Mouse (Mus musculus) Patski (cell line): ENCODE measurements around the gene Fstl3. TPM values are rescaled to one million over a fixed set of nuclear protein-coding genes. Genes with fewer than 3 reads are reported as not detected.
A peak's percentile ranks its signal among the peaks of the same experiment; 100 is the strongest.
"Not testable (repeated sequence)": the region's sequence is repeated elsewhere in the genome, so short reads cannot be mapped to it uniquely, and the experiment has no call there.

Experiments
- ATAC-seq: fragments of 100-300 bp; one replicate; pipeline ENCODE4 v1.8.0; 2021
- CTCF ChIA-PET: fragments of 350-600 bp; sonication (Branson Sonifier 250); formaldehyde crosslinking; loops from one replicate; lab custom pipeline; 2022; ENCODE audit warnings: inconsistent platforms; lab: Charles Lee
- POLR2A ChIA-PET: fragments of 350-600 bp; sonication (Branson Sonifier 250); formaldehyde crosslinking; loops from one replicate; lab custom pipeline; 2022; ENCODE audit warnings: antibody characterized with exemption, inconsistent platforms; lab: Charles Lee
- DNase-seq: peaks from one replicate; pipeline ENCODE4 v3.0.0-alpha.2; 2011; ENCODE audit warnings: low read depth, low spot score
- H3K27me3 ChIP-seq: fragments of 371-371 bp; one replicate; pipeline ENCODE4 v1.5.1; 2021
- CTCF ChIP-seq: fragments of 100-300 bp; IDR thresholded peaks from one replicate; pipeline ENCODE4 v1.5.1; 2021
- in situ Hi-C: fragments of 300-500 bp; cut with MboI; formaldehyde crosslinking; loops from 3 replicates; pipeline ENCODE4 v1.11.1; 2018; ENCODE audit warnings: low pct_unique_long_range_greater_than_20kb, mixed read lengths
- polyA plus RNA-seq: library from polyadenylated mRNA; unstranded; gene quantifications from one replicate; pipeline ENCODE4 v1.2.3, GENCODE M21; 2021

Fstl3 gene
- polyA plus RNA-seq, 1 experiment from 2014 or later: 2.3 TPM

DNA sequence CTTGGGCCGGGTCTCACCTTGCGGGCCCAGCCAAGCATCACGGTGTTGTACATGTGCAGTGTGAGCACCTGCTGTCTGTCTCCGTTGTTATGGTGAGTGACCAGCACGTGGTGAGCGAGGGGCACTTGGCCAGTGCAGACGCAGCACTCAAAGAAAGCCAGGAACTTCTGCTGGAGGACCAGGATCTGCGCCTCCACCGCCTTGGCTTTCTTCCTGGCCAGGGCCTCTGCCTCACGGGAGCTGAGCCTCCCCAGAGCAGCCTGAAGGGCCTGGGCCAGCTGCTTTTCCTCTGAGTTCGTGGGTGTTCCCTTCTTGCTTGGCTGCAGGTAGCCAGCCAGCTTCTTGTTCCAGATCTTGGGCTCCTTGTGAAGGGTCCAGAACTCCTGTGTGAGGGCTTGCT lies 33.9 kb upstream of the Fstl3 start:
- ChIA-PET CTCF (interaction anchor here (1.7 kb wide), 1 partner anchor 10 kb away, joined by 4 read pairs; no protein-coding TSS in a partner anchor), POLR2A (no interaction called here)
- DNase-seq (no peak), ATAC-seq (no peak)
- TF ChIP-seq CTCF: no peak
- no peaks in the 10 kb centered on the region for H3K27me3 ChIP-seq
- in situ Hi-C loops: no loop called here

- POLR2A ChIA-PET: no interaction called here
- in situ Hi-C loops: no loop called here
- no peak for TF ChIP-seq CTCF
- ATAC-seq (no peak), DNase-seq (no peak)
- no peaks in the 10 kb centered on the region for H3K27me3 ChIP-seq
- CTCF ChIA-PET: interaction anchor here (1.5 to 1.7 kb wide), 2 partner anchors 10 to 18 kb away, joined by 3 to 4 read pairs; no protein-coding TSS in a partner anchor
Measured at GRCm38 (mm10) chr10:79743650-79744365, 33.3 kb upstream of the Fstl3 start.

DNA sequence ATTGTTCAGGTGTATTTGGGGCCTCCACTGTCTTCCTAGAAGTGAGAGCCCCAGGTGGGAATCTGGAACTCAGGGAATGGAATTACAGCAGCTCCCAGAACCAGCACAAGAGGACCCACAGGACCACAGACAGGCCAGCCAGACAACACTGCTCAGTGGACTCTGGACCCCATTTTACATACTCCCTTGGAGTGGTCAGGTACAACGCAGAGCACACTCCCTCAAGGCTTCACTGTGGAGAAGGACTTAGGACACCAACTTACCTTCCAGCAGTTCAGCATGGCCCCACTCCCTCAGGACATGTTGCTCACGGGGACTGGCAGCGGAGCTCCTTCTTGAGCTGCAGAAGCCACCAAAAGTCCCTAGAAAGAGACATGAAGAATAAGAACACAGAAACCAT lies 31.7 kb upstream of the Fstl3 start:
- DNase-seq (no peak), ATAC-seq (no peak)
- TF ChIP-seq CTCF: no peak
- H3K27me3 ChIP-seq: no peaks in the 10 kb centered on the region
- ChIA-PET POLR2A (interaction anchor here (0.9 kb wide), 1 partner anchor 22 kb away, joined by 3 read pairs; no protein-coding TSS in a partner anchor), CTCF (interaction anchor here (1.5 kb wide), 1 partner anchor 20 kb away, joined by 3 read pairs; no protein-coding TSS in a partner anchor)
- in situ Hi-C loops: no loop called here

DNA sequence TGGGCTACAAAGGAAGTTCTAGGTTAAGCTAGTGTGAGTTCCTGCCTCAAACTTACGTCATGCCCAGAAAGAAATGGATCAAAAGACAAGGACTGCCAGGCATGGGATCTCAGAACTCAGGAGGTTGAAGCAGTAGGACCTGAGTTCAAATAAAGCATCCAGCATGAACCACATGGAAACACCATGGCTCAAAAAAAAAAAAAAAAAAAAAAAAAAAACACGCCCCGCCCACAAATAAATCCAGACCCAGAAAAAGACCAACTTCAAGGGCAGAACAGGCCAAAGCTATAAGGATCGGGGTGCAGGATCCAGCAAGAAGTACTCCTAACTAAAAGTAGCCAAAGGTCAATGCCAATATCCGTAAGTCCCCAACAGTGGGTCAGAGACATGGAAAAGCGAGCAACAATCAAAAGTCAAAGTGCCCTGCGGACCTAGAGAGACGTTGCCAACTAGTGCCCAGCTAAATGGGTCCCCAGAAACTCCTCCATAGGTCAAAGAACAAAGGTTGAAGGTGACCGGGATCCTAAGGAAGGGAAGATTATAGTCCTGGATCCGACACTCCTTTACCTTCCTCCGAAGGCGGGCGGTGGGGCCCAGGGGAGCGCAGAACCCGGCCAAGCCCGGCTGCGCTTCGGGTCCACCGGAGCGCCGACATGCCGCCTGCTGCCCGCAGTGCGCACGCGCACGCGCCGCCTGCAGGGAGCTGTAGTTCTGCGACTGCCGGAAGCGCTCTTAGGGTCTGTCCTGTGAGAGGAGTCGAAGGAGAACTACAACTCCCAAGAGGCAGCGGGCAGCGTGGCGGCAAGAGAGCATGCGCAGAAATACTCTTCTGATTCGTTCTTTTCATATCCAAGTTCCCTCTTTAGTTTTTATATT lies 30.9 kb upstream of the Fstl3 start, which contains the start of gene Polrmt:
TSS of gene Polrmt (minus strand) at position 684 of the 876 bp plus-strand sequence.
- TF ChIP-seq CTCF: no peak
- no peaks in the 10 kb centered on the region for H3K27me3 ChIP-seq
- ATAC-seq (peak; percentile 93), DNase-seq (peak; percentile 77)
- CTCF ChIA-PET: no interaction called here
- POLR2A ChIA-PET: interaction anchor here (0.9 to 3.6 kb wide), 2 partner anchors 13 to 21 kb away, joined by 3 to 10 read pairs; no protein-coding TSS in a partner anchor
- in situ Hi-C loops: no loop called here

DNA sequence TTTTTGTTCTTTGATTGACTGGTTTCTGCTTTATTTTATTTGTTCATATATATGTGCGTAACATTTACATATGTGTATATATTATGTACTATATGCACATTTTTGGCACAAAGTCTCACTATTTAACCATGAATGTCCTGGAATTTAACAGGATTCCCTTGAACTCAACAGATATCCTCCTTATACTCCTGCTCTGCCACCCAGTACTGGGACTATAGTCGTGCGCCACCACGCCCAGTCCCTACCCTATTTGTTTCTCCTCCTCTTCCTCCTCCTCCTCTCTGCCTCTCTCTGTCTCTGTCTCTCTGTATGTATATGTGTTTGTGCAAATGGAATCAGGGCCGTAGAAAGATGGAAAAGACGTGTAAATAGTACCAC lies 30.3 kb upstream of the Fstl3 start:
- ChIA-PET POLR2A (interaction anchor here (3.6 kb wide), 1 partner anchor 12 kb away, joined by 10 read pairs; no protein-coding TSS in a partner anchor), CTCF (interaction anchor here (2.8 kb wide), 1 partner anchor 15 kb away, joined by 7 read pairs; no protein-coding TSS in a partner anchor)
- DNase-seq (no peak), ATAC-seq (no peak)
- in situ Hi-C loops: no loop called here
- H3K27me3 ChIP-seq: no peaks in the 10 kb centered on the region
- no peak for TF ChIP-seq CTCF

DNA sequence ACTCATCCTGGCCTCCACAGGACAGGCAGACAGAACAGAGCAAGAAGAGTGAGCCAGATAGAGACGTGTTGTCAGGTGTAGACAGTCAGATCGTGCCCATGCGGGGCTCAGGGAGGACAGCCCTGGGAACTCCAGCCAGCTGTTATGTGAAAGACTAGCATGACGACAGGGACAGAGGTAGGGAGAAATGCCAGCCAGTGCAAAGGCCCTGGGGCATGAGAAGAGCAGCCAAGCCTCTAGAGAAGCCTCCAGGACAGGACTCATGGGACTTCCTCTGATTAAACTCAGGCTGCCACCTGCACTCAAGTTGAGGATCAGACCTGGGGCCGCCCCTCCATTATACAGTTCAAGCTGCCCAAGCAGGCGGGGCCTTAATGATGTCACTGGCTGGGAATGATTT lies 28.6 kb upstream of the Fstl3 start:
- in situ Hi-C loops: no loop called here
- TF ChIP-seq CTCF: no peak
- H3K27me3 ChIP-seq: no peaks in the 10 kb centered on the region
- no peak for DNase-seq
- no peak for ATAC-seq
- ChIA-PET POLR2A (interaction anchor here (0.8 to 3.6 kb wide), 2 partner anchors 11 to 17 kb away, joined by 3 to 10 read pairs; no protein-coding TSS in a partner anchor), CTCF (interaction anchor here (1.2 to 2.8 kb wide), 2 partner anchors 13 to 50 kb away, joined by 3 to 7 read pairs; no protein-coding TSS in a partner anchor)

DNA sequence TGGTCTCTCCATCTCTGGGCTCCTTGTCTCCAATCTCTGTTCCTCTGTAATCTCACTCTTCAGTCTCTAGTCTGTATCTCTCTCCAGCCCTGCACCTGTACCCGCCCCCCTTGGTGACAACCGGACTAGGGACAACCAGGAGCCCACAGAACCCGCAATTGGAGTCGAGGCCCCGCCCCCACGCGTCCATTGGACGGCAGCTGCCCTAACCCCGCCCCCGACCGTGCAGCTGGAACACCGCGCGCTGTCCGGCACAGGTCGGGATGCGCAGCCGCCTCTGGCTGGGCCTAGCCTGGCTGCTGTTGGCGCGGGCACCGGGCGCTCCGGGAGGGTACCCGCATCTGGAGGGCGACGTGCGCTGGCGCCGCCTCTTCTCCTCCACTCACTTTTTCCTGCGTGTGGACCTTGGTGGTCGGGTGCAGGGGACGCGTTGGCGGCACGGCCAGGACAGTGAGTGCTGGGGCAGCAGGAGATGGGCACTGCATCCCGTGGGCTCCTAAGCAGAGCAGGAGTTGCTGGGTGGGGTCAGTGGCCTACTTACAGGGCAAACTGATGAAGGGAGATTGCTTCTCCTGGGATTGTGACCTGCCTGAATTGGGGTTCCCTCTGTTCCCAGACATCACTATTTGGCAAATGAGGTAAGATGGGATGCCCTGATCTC lies 22.1 kb upstream of the Fstl3 start, which contains the start of gene Fgf22:
TSS of gene Fgf22 (plus strand) at position 221 of the 661 bp plus-strand sequence.
- in situ Hi-C loops: no loop called here
- no peak for DNase-seq
- CTCF ChIA-PET: no interaction called here
- POLR2A ChIA-PET: no interaction called here
- TF ChIP-seq CTCF: no peak
- ATAC-seq: no peak
- H3K27me3 ChIP-seq: no peaks in the 10 kb centered on the region

- CTCF ChIA-PET: no interaction called here
Measured at GRCm38 (mm10) chr10:79755854-79756253, 21.2 kb upstream of the Fstl3 start.

DNA sequence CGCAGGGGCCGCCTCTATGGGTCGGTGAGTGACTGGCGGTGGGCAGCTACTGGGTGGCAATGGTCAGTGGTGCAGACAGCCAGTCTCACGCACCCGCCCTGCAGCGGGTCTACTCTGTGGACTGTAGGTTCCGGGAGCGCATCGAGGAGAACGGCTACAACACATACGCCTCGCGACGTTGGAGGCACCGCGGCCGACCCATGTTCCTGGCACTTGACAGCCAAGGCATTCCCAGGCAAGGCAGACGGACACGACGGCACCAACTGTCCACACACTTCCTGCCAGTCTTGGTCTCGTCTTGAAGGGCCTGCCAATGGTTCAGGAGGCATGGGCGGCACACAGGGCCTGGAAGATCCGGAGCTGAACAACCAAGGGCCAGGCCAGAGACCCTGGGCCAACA lies 20.4 kb upstream of the Fstl3 start:
- TF ChIP-seq CTCF: no peak
- CTCF ChIA-PET: no interaction called here
- H3K27me3 ChIP-seq: no peaks in the 10 kb centered on the region
- POLR2A ChIA-PET: interaction anchor here (1.0 kb wide), 1 partner anchor 10 kb away, joined by 3 read pairs; the partner anchor contains the start of gene Rnf126
- no peak for ATAC-seq
- no peak for DNase-seq
- in situ Hi-C loops: no loop called here

More at GRCm38 (mm10) chr10:79755854-79756253, 21.2 kb upstream of the Fstl3 start:
- no peak for TF ChIP-seq CTCF
- in situ Hi-C loops: no loop called here
- ATAC-seq (no peak), DNase-seq (no peak)
- no peaks in the 10 kb centered on the region for H3K27me3 ChIP-seq
- POLR2A ChIA-PET: interaction anchor here (1.0 kb wide), 1 partner anchor 11 kb away, joined by 3 read pairs; the partner anchor contains the start of gene Rnf126

DNA sequence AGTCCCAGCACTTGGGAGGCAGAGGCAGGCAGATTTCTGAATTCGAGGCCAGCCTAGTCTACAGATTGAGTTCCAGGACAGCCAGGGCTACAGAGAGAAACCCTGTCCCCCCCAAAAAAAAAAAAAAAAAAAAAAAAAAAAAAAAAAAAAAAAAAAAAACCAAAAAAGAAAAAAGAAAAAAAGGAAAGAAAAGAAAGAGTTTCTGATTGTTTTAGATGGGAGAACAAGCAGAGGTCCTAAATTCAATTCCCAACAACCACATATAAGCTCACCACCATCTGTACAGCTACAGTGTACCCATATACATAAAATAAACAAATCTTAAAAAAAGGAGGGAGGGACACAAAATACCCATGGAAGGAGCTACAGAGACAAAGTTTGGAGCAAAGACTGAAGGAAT lies 17.4 kb upstream of the Fstl3 start:
- H3K27me3 ChIP-seq, in situ Hi-C loops, ATAC-seq, CTCF ChIA-PET, DNase-seq: not testable (repeated sequence)
- POLR2A ChIA-PET: interaction anchor here (2.2 kb wide), 1 partner anchor 11 kb away, joined by 10 read pairs; no protein-coding TSS in a partner anchor
